Mouse (Mus musculus) spleen, postnatal 10 days (tissue): Measurements from ENCODE around the gene Ppil6.

ENCODE experiments used
- DNase-seq, 2 experiments: peaks; one replicate each; pipeline ENCODE4 v3.0.0; 2021 to 2022; ENCODE audit warnings: low spot score in 2 of 2

The Ppil6 gene

GRCm38 (mm10) chr10:41477278-41478181, 12.7 kb upstream of the Ppil6 start:
- DNase-seq = peak; percentile 32 to 54

GRCm38 (mm10) chr10:41479961-41480360, 10.3 kb upstream of the Ppil6 start:
- no peak for DNase-seq

DNA sequence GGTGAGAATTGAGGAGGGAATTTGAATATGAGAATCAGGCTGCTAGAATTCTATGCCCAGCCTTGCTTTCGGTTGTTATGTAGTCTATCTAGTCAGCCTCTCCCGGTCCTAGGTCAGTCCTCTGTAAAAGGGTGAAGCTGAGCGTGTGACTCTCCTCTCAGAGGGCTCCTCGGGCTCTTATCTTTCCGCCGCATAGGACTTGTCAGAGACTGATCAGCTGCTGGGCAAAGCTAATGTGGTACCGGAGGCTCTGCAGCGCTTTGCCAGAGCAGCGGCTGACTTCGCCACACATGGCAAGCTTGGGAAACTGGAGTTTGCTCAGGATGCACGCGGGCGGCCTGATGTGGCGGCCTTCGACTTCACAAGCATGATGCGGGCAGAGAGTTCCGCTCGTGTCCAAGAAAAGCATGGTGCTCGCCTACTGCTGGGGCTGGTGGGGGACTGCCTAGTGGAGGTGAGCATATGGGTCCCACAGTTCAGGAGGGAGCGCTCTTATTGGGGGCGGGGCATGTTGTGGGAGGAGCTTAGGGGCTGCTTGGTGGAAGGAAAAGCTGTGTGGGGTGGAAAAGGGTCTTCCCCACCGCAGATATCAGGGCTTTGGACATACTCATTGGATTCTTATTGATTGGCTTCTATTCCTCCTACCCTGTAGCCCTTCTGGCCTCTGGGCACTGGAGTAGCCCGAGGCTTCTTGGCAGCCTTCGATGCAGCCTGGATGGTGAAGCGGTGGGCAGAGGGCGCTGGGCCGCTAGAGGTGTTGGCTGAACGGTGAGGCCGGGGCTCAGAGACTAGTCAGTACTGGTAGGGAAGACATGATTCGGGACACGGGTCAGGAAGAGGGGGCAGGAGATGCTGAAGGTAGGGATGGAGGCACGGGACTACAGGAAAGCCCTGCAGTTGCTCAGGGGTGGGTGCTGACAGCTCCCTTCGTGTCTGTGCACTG, 9.0 kb upstream of the Ppil6 start:
- no peak for DNase-seq

DNA sequence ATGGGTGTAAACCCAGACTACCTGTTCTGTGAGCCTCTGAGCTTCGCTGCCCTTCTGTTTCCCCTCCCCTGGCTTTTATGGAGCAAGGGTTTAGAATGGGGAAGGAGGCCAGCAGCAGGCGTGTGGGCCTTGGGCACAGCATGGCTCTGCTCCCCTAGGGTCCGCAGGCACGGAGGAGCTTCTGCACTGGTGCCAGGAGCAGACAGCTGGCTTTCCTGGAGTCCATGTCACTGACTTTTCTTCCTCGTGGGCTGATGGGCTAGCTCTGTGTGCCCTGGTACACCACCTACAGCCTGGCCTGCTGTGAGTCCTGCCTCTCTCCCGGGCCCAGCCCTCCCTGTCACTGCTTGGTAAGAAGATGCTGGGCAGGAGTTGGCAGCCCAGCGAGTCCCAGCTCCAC, 7.8 kb upstream of the Ppil6 start:
- DNase-seq = no peak

DNA sequence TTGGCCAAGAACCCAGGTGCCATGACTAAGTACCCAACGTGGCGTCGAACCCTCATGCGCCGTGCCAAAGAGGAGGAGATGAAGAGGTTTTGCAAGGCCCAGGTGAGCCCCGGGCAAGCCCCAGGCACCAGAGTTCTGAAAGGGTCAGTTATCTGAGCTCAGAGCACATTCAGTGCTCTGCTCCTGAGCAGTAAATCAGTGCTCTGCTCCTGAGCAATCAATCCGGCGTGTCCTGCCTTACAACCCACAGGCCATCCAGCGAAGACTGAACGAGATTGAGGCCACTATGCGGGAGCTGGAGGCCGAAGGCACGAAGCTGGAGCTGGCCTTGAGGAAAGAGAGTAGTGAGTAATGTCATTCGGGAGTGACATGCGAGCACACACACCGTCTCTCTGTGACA, 4.5 kb upstream of the Ppil6 start:
- no peak for DNase-seq

- DNase-seq = no peak
Observed at GRCm38 (mm10) chr10:41486506-41487170, 3.6 kb upstream of the Ppil6 start.

GRCm38 (mm10) chr10:41488877-41489276, 1.4 kb upstream of the Ppil6 start:
- no peak for DNase-seq

DNA sequence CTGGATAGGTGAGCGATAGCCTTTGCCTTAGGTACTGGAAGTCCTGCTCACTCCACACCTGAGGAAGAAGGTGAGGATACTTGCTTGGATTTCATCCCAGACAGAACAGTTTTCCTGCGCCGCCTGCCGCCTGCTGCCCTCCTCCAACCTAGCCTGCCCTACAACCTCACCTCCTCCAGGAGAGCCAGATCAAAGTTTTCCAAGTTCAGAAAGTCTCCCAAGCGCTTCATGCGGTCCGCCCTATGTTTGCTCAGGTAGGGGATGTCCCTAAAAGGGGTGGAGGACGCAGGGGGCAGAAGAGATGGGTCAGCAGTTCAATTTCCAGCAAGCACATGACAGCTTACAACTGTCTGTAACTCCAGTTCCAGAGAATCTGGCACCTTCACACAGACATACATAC, 945 bp upstream of the Ppil6 start:
- no peak for DNase-seq

DNA sequence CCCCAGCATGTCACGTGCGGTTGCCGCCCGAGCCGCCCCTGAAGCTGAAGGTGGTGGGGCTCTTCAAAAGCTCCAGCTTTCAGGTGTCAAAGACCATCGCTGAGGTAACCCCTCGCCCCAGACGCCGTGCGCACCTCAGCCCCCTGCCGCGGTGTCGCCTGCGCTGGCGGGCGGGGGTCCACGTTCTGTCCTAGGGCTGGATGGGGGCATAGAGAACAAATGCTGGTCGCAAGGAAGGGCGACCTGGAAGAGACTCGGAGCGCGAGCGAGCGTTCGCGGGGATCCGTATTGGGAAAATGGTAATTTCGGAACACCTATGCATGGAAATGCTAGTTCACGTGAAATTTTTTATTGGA, 257 bp downstream of the Ppil6 start:
- DNase-seq = no peak

GRCm38 (mm10) chr10:41491111-41491510, 872 bp downstream of the Ppil6 start:
- no peak for DNase-seq

GRCm38 (mm10) chr10:41500941-41501340, 10.7 kb downstream of the Ppil6 start:
- no peak for DNase-seq

GRCm38 (mm10) chr10:41504996-41505395, 14.8 kb downstream of the Ppil6 start:
- DNase-seq = no peak

GRCm38 (mm10) chr10:41505446-41505845, 15.2 kb downstream of the Ppil6 start:
- peak in 1 of 2 experiments; percentile 45 for DNase-seq

GRCm38 (mm10) chr10:41509160-41509559, 18.9 kb downstream of the Ppil6 start:
- peak in 1 of 2 experiments; percentile 40 for DNase-seq

DNA sequence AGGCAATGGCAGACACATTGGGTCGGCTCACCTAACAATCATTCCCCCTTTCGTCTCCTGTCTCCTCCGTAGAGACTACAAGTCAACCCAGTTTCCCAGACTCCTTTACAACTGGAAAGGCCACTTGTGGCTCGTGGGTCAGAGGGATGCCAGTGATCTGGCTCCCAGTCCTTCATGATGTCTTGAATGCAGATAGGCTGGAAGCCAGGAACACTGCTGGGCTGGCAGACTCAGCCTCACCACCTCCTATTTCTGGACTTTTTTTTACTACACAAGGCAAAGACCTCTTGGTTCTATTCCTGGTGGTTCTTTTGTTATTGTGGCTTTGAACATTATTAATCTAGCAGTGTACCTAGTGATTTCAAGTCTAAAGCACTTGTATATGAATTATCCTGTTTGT, 24.1 kb downstream of the Ppil6 start:
- no peak for DNase-seq

- no peak for DNase-seq
Observed at GRCm38 (mm10) chr10:41514921-41515320, 24.7 kb downstream of the Ppil6 start.

- DNase-seq = peak; percentile 83 to 85
Observed at GRCm38 (mm10) chr10:41518508-41518980, 28.3 kb downstream of the Ppil6 start.

DNA sequence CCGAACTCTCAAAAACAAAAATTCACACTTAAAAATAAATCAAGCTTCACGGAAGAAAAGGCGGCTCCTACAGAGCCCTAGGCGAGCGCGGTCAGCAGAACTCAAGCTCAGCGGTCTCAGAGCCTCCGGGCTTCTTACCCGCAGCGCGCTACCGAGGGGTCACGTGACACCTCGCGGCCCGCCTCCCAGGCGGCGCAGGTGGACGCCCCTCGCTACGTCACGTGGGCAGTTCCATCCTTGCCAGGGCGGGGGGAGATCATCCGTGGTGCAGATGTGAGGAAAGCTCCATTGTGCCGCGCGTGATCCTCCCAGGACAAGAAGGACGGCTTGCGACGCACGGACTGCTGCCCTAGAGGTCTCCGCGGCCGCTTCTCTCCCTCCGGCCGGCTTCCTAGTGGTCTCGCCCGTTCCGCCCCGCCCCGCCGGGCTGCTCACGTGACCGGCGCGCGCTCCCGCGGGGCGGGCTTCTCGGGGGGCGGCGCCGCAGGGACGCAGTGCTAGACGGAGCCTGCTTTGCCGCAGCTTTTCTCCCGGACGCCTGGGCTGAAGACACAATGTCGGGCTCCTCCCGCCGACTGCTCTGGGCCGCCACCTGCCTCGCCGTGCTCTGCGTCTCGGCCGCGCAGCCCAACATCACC, 28.9 kb downstream of the Ppil6 start, which contains the start of gene Cd164:
TSS of gene Cd164 (plus strand) at position 434 of the 638 bp plus-strand sequence.
- DNase-seq = peak; percentile 93

GRCm38 (mm10) chr10:41519640-41520409, 29.6 kb downstream of the Ppil6 start:
- DNase-seq = peak; percentile 74 to 80

DNA sequence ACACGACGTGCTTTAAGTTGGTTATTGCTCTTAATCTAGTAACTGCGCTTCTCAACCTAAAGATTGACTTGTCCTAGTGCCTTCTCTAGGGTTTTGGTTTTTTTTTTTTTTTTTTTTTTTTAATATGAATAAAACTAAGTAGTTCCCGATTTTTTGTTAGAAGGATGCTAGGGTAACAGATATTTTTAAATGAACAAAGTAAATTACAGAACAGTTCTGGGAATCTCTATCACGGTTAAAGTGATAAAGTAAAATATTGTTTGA, 30.1 kb downstream of the Ppil6 start:
- no peak for DNase-seq

DNA sequence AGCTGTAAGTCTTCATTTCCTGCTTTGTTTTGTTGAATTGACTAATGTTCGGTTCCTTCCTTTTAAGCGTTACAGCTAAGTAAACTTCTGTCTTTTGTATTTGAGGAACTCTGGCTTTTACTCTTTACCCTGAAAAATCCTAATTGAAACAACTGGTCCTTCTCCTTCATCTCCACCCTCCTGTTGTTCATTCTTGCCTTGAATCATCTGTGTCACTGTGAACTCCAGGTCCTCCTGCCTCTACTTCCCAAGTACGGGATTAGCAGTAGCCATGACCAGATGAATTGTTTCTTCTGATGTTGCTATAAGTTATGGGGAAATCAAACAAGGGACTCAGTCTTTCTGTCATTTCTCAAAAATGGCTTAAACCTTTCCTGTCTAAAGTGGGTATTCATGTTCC, 33.1 kb downstream of the Ppil6 start:
- no peak for DNase-seq
